Mouse (Mus musculus) spleen, embryonic (tissue): ENCODE data around the gene Erc2.

Experiments
- CTCF ChIA-PET: fragments of 350-600 bp; sonication (Branson Sonifier 250); formaldehyde crosslinking; loops from one replicate; lab custom pipeline; 2022; lab: Charles Lee

The Erc2 gene

GRCm38 (mm10) chr14:28439171-28439570, 816.9 kb downstream of the Erc2 start:
- CTCF ChIA-PET = no interaction called here

- CTCF ChIA-PET = no interaction called here
Observed at GRCm38 (mm10) chr14:28441240-28441967, 819.2 kb downstream of the Erc2 start.

- CTCF ChIA-PET = no interaction called here
Observed at GRCm38 (mm10) chr14:28443254-28443944, 821.2 kb downstream of the Erc2 start.

GRCm38 (mm10) chr14:28445737-28446136, 823.5 kb downstream of the Erc2 start:
- CTCF ChIA-PET = no interaction called here

- CTCF ChIA-PET = no interaction called here
Observed at GRCm38 (mm10) chr14:28451771-28452170, 829.5 kb downstream of the Erc2 start.

GRCm38 (mm10) chr14:28456372-28457076, 834.3 kb downstream of the Erc2 start:
- CTCF ChIA-PET = no interaction called here

- CTCF ChIA-PET = no interaction called here
Observed at GRCm38 (mm10) chr14:28457428-28457827, 835.2 kb downstream of the Erc2 start.

- CTCF ChIA-PET = no interaction called here
Observed at GRCm38 (mm10) chr14:28467956-28468355, 845.7 kb downstream of the Erc2 start.

- CTCF ChIA-PET = no interaction called here
Observed at GRCm38 (mm10) chr14:28469696-28470095, 847.5 kb downstream of the Erc2 start.

GRCm38 (mm10) chr14:28470212-28470611, 848.0 kb downstream of the Erc2 start:
- CTCF ChIA-PET = no interaction called here

GRCm38 (mm10) chr14:28475012-28475411, 852.8 kb downstream of the Erc2 start:
- CTCF ChIA-PET = no interaction called here

GRCm38 (mm10) chr14:28475421-28475820, 853.2 kb downstream of the Erc2 start:
- CTCF ChIA-PET = no interaction called here

GRCm38 (mm10) chr14:28476746-28477145, 854.5 kb downstream of the Erc2 start:
- CTCF ChIA-PET = no interaction called here

GRCm38 (mm10) chr14:28480866-28481265, 858.6 kb downstream of the Erc2 start:
- CTCF ChIA-PET = no interaction called here

GRCm38 (mm10) chr14:28493806-28494205, 871.6 kb downstream of the Erc2 start:
- CTCF ChIA-PET = no interaction called here

GRCm38 (mm10) chr14:28494273-28494672, 872.0 kb downstream of the Erc2 start:
- CTCF ChIA-PET = no interaction called here

- CTCF ChIA-PET = no interaction called here
Observed at GRCm38 (mm10) chr14:28501216-28501878, 879.1 kb downstream of the Erc2 start.

- CTCF ChIA-PET = no interaction called here
Observed at GRCm38 (mm10) chr14:28503276-28503675, 881.0 kb downstream of the Erc2 start.

- CTCF ChIA-PET = interaction anchor here (0.7 kb wide), 1 partner anchor 206 kb away, joined by 5 read pairs; no protein-coding TSS in a partner anchor
Observed at GRCm38 (mm10) chr14:28504101-28505050, 882.1 kb downstream of the Erc2 start, which contains the start of gene Wnt5a. Gene Wnt5a (plus strand): TSS chr14:28504750.

GRCm38 (mm10) chr14:28505051-28505585, 882.9 kb downstream of the Erc2 start:
- CTCF ChIA-PET = interaction anchor here (0.7 kb wide), 1 partner anchor 205 kb away, joined by 5 read pairs; no protein-coding TSS in a partner anchor
